Mouse (Mus musculus) ovary, postnatal 10 days (tissue): ENCODE results near the gene Olfr1193.
"Not testable (repeated sequence)": the region's sequence is repeated elsewhere in the genome, so short reads cannot be mapped to it uniquely, and the experiment has no call there.

Experiments
- DNase-seq: peaks from one replicate; pipeline ENCODE4 v3.0.0; 2022; ENCODE audit warnings: low spot score

Gene Olfr1193

GRCm38 (mm10) chr2:88675328-88675727 lies at the start of gene Olfr1193:
TSS of gene Olfr1193 (plus strand) at chr2:88675628.
- DNase-seq, result not testable (repeated sequence)

- DNase-seq, result not testable (repeated sequence)
Measured at GRCm38 (mm10) chr2:88640242-88640641, 35.2 kb upstream of the Olfr1193 start, which contains the start of gene Olfr1191-ps1. TSS of gene Olfr1191-ps1 (plus strand) at chr2:88640542.

GRCm38 (mm10) chr2:88648209-88648608 lies 27.2 kb upstream of the Olfr1193 start, which contains the start of gene Olfr1192-ps1:
TSS of gene Olfr1192-ps1 (plus strand) at chr2:88648509.
- DNase-seq, result no peak

GRCm38 (mm10) chr2:88689087-88689486 lies 13.7 kb downstream of the Olfr1193 start, which contains the start of gene Olfr1195:
TSS of gene Olfr1195 (minus strand) at chr2:88689187.
- DNase-seq, result no peak

GRCm38 (mm10) chr2:88704497-88704896 lies 29.1 kb downstream of the Olfr1193 start, which contains the start of gene Olfr1196:
TSS of gene Olfr1196 (minus strand) at chr2:88704597.
- DNase-seq, result no peak
